9 mouse cellular contexts compared by ENCODE assay signal in the genomic region with DNA sequence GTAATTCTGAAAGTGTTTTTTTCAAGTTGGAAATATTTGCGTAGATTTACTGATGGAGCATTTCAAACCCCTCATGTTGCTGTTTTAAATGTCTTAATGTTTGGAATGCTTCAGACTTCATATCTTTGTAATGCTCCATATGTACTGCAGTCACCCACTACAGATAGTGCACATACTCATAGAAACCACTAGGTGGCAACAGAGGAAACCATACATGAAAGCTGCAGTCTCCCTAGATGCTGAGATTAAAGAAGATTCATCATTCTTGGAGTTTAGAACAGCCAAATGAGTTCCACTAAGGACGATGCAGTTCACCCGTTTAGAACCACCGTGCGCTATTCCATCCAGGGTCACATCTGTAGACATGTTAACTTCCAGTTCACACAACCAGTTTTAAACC. TPM values are rescaled to one million over a fixed set of nuclear protein-coding genes. Genes with fewer than 3 reads are reported as not detected.
A peak's percentile ranks its signal among the peaks of the same experiment; 100 is the strongest.
DNase-seq lines count a peak whose midpoint lies in the region; ATAC-seq and TF ChIP-seq lines count a peak whose summit lies in the region.
"Had no signal": no experiment of that assay in that cellular context is flagged by ENCODE, and none has a peak within 500 bp of the region (broad histone marks: within the 10 kb centered on the region; RNA-seq: fewer than 3 reads in every experiment).

No protein-coding gene starts in this region.

- peaks cover 6% of the 10 kb centered on the region; the same call in 1 of the 2 replicates for H3K27me3 ChIP-seq in kidney, embryonic 16.5 days (ENCODE audit: insufficient read depth, low read length)
- no peaks in the 10 kb centered on the region for H3K27me3 ChIP-seq in hindbrain, embryonic 14.5 days (ENCODE audit: control insufficient read depth, insufficient read depth, low read length)
- no peaks in the 10 kb centered on the region for H3K27me3 ChIP-seq in midbrain, embryonic 14.5 days (ENCODE audit: control insufficient read depth, insufficient read depth, low read length)

- H3K9ac ChIP-seq in kidney, embryonic 16.5 days (replicated peaks; ENCODE audit: low read length) = no peak overlapping the region
- H3K9ac ChIP-seq in hindbrain, embryonic 14.5 days = no peak overlapping the region
- no peak overlapping the region for H3K9ac ChIP-seq in midbrain, embryonic 14.5 days (replicated peaks; ENCODE audit: low read length)

- no peak for TF ChIP-seq POLR2A in brain, embryonic 14.5 days (IDR thresholded peaks at IDR 0.05; ENCODE audit: borderline replicate concordance, extremely low read depth, insufficient read depth, insufficient read length, poor library complexity, severe bottlenecking)

- no peaks in the 10 kb centered on the region for H3K9me3 ChIP-seq in kidney, embryonic 16.5 days (ENCODE audit: low read length)
- H3K9me3 ChIP-seq in hindbrain, embryonic 14.5 days (ENCODE audit: control insufficient read depth, low read length) = no peaks in the 10 kb centered on the region
- H3K9me3 ChIP-seq in midbrain, embryonic 14.5 days (ENCODE audit: control insufficient read depth, low read length) = no peaks in the 10 kb centered on the region
- H3K9me3 ChIP-seq: megakaryocyte, embryonic 14.5 days had no signal

- TF ChIP-seq CTCF in brain, embryonic 14.5 days (IDR thresholded peaks at IDR 0.05; ENCODE audit: borderline replicate concordance, extremely low read depth, insufficient read depth, insufficient read length) = peak; percentile 59; the same call in 1 of the 2 replicates

- WGBS in kidney, embryonic 16.5 days = 13% methylated on average over 5 of the region's 5 CpGs
- 24% methylated on average over 5 of the region's 5 CpGs for WGBS in hindbrain, embryonic 14.5 days
- 22% methylated on average over 5 of the region's 5 CpGs for WGBS in midbrain, embryonic 14.5 days

- peak; percentile 73; the same call in 1 of the 2 replicates for ATAC-seq in kidney, embryonic 16.5 days (ENCODE audit: low FRiP score, low TSS enrichment)
- ATAC-seq in hindbrain, embryonic 14.5 days (ENCODE audit: low FRiP score) = peak; percentile 86
- peak; percentile 63; the same call in 1 of the 2 replicates for ATAC-seq in midbrain, embryonic 14.5 days (ENCODE audit: low FRiP score, low TSS enrichment)

- H3K4me2 ChIP-seq in kidney, embryonic 16.5 days (replicated peaks; ENCODE audit: low read depth, low read length) = no peak overlapping the region
- H3K4me2 ChIP-seq in hindbrain, embryonic 14.5 days (replicated peaks) = no peak overlapping the region
- no peak overlapping the region for H3K4me2 ChIP-seq in midbrain, embryonic 14.5 days (ENCODE audit: low read length)

- H3K27ac ChIP-seq in kidney, embryonic 16.5 days (ENCODE audit: low read length) = no peak overlapping the region
- no peak overlapping the region for H3K27ac ChIP-seq in hindbrain, embryonic 14.5 days
- no peak overlapping the region for H3K27ac ChIP-seq in midbrain, embryonic 14.5 days (replicated peaks; ENCODE audit: low read depth, low read length)

- 0 out of 2 replicates have a peak, but pooled peaks cover 3% of the 10 kb centered on the region for H3K4me1 ChIP-seq in kidney, embryonic 16.5 days (ENCODE audit: insufficient read depth, low read length)
- H3K4me1 ChIP-seq in hindbrain, embryonic 14.5 days (replicated peaks; ENCODE audit: control insufficient read depth, insufficient read depth, low read length) = no peaks in the 10 kb centered on the region; the same call in 1 of the 2 replicates
- no peaks in the 10 kb centered on the region for H3K4me1 ChIP-seq in midbrain, embryonic 14.5 days (ENCODE audit: control insufficient read depth, insufficient read depth, low read length)

- H3K4me3 ChIP-seq in kidney, embryonic 16.5 days (ENCODE audit: low read length) = no peak overlapping the region
- no peak overlapping the region for H3K4me3 ChIP-seq in hindbrain, embryonic 14.5 days (replicated peaks; ENCODE audit: low read length)
- no peak overlapping the region for H3K4me3 ChIP-seq in midbrain, embryonic 14.5 days (replicated peaks; ENCODE audit: low read depth, low read length)
- H3K4me3 ChIP-seq: megakaryocyte, embryonic 14.5 days had no signal

- no peaks in the 10 kb centered on the region for H3K36me3 ChIP-seq in kidney, embryonic 16.5 days (ENCODE audit: insufficient read depth, low read length)
- H3K36me3 ChIP-seq in hindbrain, embryonic 14.5 days (replicated peaks; ENCODE audit: control insufficient read depth, insufficient read depth) = no peaks in the 10 kb centered on the region
- H3K36me3 ChIP-seq in midbrain, embryonic 14.5 days (ENCODE audit: control insufficient read depth, insufficient read depth, low read length) = no peaks in the 10 kb centered on the region

- DNase-seq in kidney, adult 8-10 months = no peak
- DNase-seq in ES-CJ7 (ENCODE audit: low read depth, low spot score) = peak; percentile 62
- DNase-seq in brain, embryonic 14.5 days (ENCODE audit: low read depth) = peak; percentile 80
- DNase-seq in hindbrain, embryonic 14.5 days (ENCODE audit: low spot score) = peak; percentile 77
- peak; percentile 80 for DNase-seq in midbrain, embryonic 14.5 days
- no peak for DNase-seq in yolk sac, embryonic 10.5 days (ENCODE audit: low spot score)
- DNase-seq in cerebellum, postnatal 36 days = no peak

RNA-seq across cellular contexts. Expression of gene Trappc3l, which starts 0.8 kb away (rescaled TPM):
- not detected in 2 replicates for polyA plus RNA-seq in kidney, embryonic 16.5 days (2015; fragmentation: Nextera tagmentation; extraction: Ambion mirVana)
- 0.08 TPM in 1 of 2 replicates, not detected in the other for polyA plus RNA-seq in brain, embryonic 14.5 days (2012; rRNA removed)
- polyA plus RNA-seq in hindbrain, embryonic 14.5 days (2014; fragmentation: Nextera tagmentation; extraction: Ambion mirVana) = not detected in 2 replicates
- not detected in 2 replicates for polyA plus RNA-seq in midbrain, embryonic 14.5 days (2014; fragmentation: Nextera tagmentation; extraction: Ambion mirVana)

RNA-seq across cellular contexts. Expression of gene Calhm4, which starts 7.5 kb away (rescaled TPM):
- not detected in 2 replicates for polyA plus RNA-seq in kidney, embryonic 16.5 days (2015; fragmentation: Nextera tagmentation; extraction: Ambion mirVana)
- polyA plus RNA-seq in brain, embryonic 14.5 days (2012; rRNA removed) = not detected in 2 replicates
- not detected in 2 replicates for polyA plus RNA-seq in hindbrain, embryonic 14.5 days (2014; fragmentation: Nextera tagmentation; extraction: Ambion mirVana)
- not detected in 2 replicates for polyA plus RNA-seq in midbrain, embryonic 14.5 days (2014; fragmentation: Nextera tagmentation; extraction: Ambion mirVana)

RNA-seq across cellular contexts. Expression of gene Rwdd1, which starts 17.2 kb away (rescaled TPM):
- polyA plus RNA-seq in kidney, embryonic 16.5 days (2015; fragmentation: Nextera tagmentation; extraction: Ambion mirVana) = 102 and 105 TPM in 2 replicates
- 70.6 and 72.4 TPM in 2 replicates for polyA plus RNA-seq in brain, embryonic 14.5 days (2012; rRNA removed)
- 131 and 136 TPM in 2 replicates for polyA plus RNA-seq in hindbrain, embryonic 14.5 days (2014; fragmentation: Nextera tagmentation; extraction: Ambion mirVana)
- 135 and 152 TPM in 2 replicates for polyA plus RNA-seq in midbrain, embryonic 14.5 days (2014; fragmentation: Nextera tagmentation; extraction: Ambion mirVana)

RNA-seq across cellular contexts. Expression of gene Calhm5, which starts 59.7 kb away (rescaled TPM):
- polyA plus RNA-seq in kidney, embryonic 16.5 days (2015; fragmentation: Nextera tagmentation; extraction: Ambion mirVana) = 0.46 and 0.74 TPM in 2 replicates
- polyA plus RNA-seq in brain, embryonic 14.5 days (2012; rRNA removed) = 0.16 and 0.33 TPM in 2 replicates
- polyA plus RNA-seq in hindbrain, embryonic 14.5 days (2014; fragmentation: Nextera tagmentation; extraction: Ambion mirVana) = 0.66 and 0.73 TPM in 2 replicates
- polyA plus RNA-seq in midbrain, embryonic 14.5 days (2014; fragmentation: Nextera tagmentation; extraction: Ambion mirVana) = 0.18 and 0.62 TPM in 2 replicates

Comparison
In these comparisons a context has a peak if more than half of its experiments do, and no peak if none do; other contexts are left out.
1. DNase-seq: peak in ES-CJ7 (single experiment), brain, embryonic 14.5 days (single experiment), hindbrain, embryonic 14.5 days (single experiment) and midbrain, embryonic 14.5 days (single experiment); none in kidney, adult 8-10 months (0 of 2), yolk sac, embryonic 10.5 days (single experiment) and cerebellum, postnatal 36 days (0 of 2).
2. Peak in every context shown above with its lines, with median percentiles within 50 percentile points of each other: ATAC-seq.